ENCODE assay signal across 9 mouse cellular contexts in the genomic region with DNA sequence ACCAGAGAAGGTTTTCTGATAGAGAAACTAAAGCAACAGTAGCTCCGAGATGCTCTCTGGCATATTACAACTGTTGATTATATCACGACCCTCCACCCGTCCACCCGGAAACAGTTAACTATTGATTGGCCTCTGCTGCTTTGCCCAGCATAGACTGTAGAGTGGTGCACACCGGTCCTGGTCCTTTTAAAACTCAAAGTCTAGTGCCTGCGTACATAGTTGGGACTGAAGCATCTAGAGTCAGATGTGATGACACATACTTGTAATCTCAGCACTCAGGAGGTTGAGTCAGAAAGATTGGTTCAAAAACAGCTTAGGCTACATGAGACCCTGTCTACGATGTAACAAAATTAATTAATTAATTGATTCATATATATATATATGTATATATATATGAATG. TPM values are rescaled to one million over a fixed set of nuclear protein-coding genes. Genes with fewer than 3 reads are reported as not detected.
DNase-seq lines count a peak whose midpoint lies in the region; ATAC-seq lines count a peak whose summit lies in the region.
"Had no signal": no experiment of that assay in that cellular context is flagged by ENCODE, and none has a peak within 500 bp of the region (broad histone marks: within the 10 kb centered on the region; RNA-seq: fewer than 3 reads in every experiment).

No protein-coding gene starts in this region.

- DNase-seq in embryo, embryonic 10.5 days (ENCODE audit: low spot score): peak; percentile 10
- no peak for DNase-seq in embryo, embryonic 10 days (ENCODE audit: low spot score)
- DNase-seq in 416B (ENCODE audit: low read depth): peak; percentile 43
- DNase-seq in forebrain, embryonic 10.5 days (ENCODE audit: extremely low spot score, low spot score): no peak
- no peak for DNase-seq in gastrocnemius, postnatal 10 days
- no peak for DNase-seq in layer of hippocampus, postnatal 10 days (ENCODE audit: low spot score in 2 of 2)
- DNase-seq in yolk sac, embryonic 10.5 days (ENCODE audit: low spot score): no peak

- ATAC-seq in liver, embryonic 12.5 days: peak; percentile 27

- H3K4me1 ChIP-seq in forebrain, embryonic 10.5 days: peaks cover 27% of the 10 kb centered on the region
- peaks cover 55% of the 10 kb centered on the region for H3K4me1 ChIP-seq in liver, embryonic 12.5 days

- H3K9ac ChIP-seq in liver, embryonic 12.5 days: peak overlapping the region; percentile 82

- H3K4me2 ChIP-seq in liver, embryonic 12.5 days: peak overlapping the region; percentile 92

- H3K36me3 ChIP-seq in forebrain, embryonic 10.5 days (replicated peaks): peaks cover 19% of the 10 kb centered on the region
- H3K36me3 ChIP-seq in liver, embryonic 12.5 days: peaks cover 32% of the 10 kb centered on the region

- peak overlapping the region; percentile 91 for H3K4me3 ChIP-seq in forebrain, embryonic 10.5 days
- peak overlapping the region; percentile 86 for H3K4me3 ChIP-seq in liver, embryonic 12.5 days

- H3K27me3 ChIP-seq in forebrain, embryonic 10.5 days (ENCODE audit: poor library complexity, severe bottlenecking): no peaks in the 10 kb centered on the region
- peaks cover 2% of the 10 kb centered on the region; the same call in 1 of the 2 replicates for H3K27me3 ChIP-seq in liver, embryonic 12.5 days (replicated peaks)

- peak overlapping the region; percentile 89 for H3K27ac ChIP-seq in forebrain, embryonic 10.5 days
- H3K27ac ChIP-seq in liver, embryonic 12.5 days: peak overlapping the region; percentile 83

- no peaks in the 10 kb centered on the region for H3K9me3 ChIP-seq in forebrain, embryonic 10.5 days
- H3K9me3 ChIP-seq in liver, embryonic 12.5 days (replicated peaks): no peaks in the 10 kb centered on the region

- WGBS in forebrain, embryonic 10.5 days: 35% methylated on average over 7 of the region's 7 CpGs
- 13% methylated on average over 7 of the region's 7 CpGs for WGBS in liver, embryonic 12.5 days (ENCODE audit: insufficient replicate concordance)

RNA-seq across cellular contexts. Expression of a gene that starts 0.7 kb away (rescaled TPM):
- 38.1 and 38.7 TPM in 2 replicates for polyA plus RNA-seq in forebrain, embryonic 10.5 days (2016; fragmentation: Nextera tagmentation; extraction: Ambion mirVana)
- polyA plus RNA-seq in liver, embryonic 12.5 days (2016; fragmentation: Nextera tagmentation; extraction: Ambion mirVana): 26.7 and 27.8 TPM in 2 replicates
- 10 to 100 TPM; 13.7 to 16.5 TPM for total RNA-seq in gastrocnemius, postnatal 10 days (2021)
- 10 to 100 TPM; 23.7 to 24.4 TPM for total RNA-seq in layer of hippocampus, postnatal 10 days (2021)

RNA-seq across cellular contexts. Expression of a gene that starts 18.4 kb away (rescaled TPM):
- not detected in 2 replicates for polyA plus RNA-seq in forebrain, embryonic 10.5 days (2016; fragmentation: Nextera tagmentation; extraction: Ambion mirVana)
- not detected in 2 replicates for polyA plus RNA-seq in liver, embryonic 12.5 days (2016; fragmentation: Nextera tagmentation; extraction: Ambion mirVana)
- not detected for total RNA-seq in gastrocnemius, postnatal 10 days (2021)
- not detected for total RNA-seq in layer of hippocampus, postnatal 10 days (2021)
- polyA plus RNA-seq: large intestine, adult 2 months had no signal

RNA-seq across cellular contexts. Expression of a gene that starts 43.6 kb away (rescaled TPM):
- 28.0 and 29.4 TPM in 2 replicates for polyA plus RNA-seq in forebrain, embryonic 10.5 days (2016; fragmentation: Nextera tagmentation; extraction: Ambion mirVana)
- polyA plus RNA-seq in liver, embryonic 12.5 days (2016; fragmentation: Nextera tagmentation; extraction: Ambion mirVana): 38.8 and 41.4 TPM in 2 replicates
- total RNA-seq in gastrocnemius, postnatal 10 days (2021): 10 to 100 TPM; 45.6 to 50.1 TPM
- total RNA-seq in layer of hippocampus, postnatal 10 days (2021): 10 to 100 TPM; 59.0 to 62.6 TPM

Comparison
In these comparisons a context has a peak if more than half of its experiments do, and no peak if none do; other contexts are left out.
1. DNase-seq: peak in embryo, embryonic 10.5 days (single experiment) and 416B (single experiment); none in embryo, embryonic 10 days (single experiment), forebrain, embryonic 10.5 days (single experiment), gastrocnemius, postnatal 10 days (single experiment), layer of hippocampus, postnatal 10 days (0 of 2) and yolk sac, embryonic 10.5 days (single experiment).